Mouse (Mus musculus) left cerebral cortex, adult 18-20 months (tissue): Measurements from ENCODE around the gene Pde4dip. TPM values are rescaled to one million over a fixed set of nuclear protein-coding genes. Genes with fewer than 3 reads are reported as not detected.

Source experiments
- DNase-seq, 2 experiments: peaks; one replicate each; pipeline ENCODE4 v3.0.0; 2021 to 2022; ENCODE audit warnings: low spot score in 2 of 2, mixed read lengths in 1 of 2
- total RNA-seq, 2 experiments: library from RNA; stranded (reverse); gene quantifications; 2 replicates each; pipeline ENCODE4 v1.2.3; 2021

Pde4dip gene
- total RNA-seq, 2 experiments from 2014 or later, result 207 to 211 TPM

- DNase-seq, result no peak
These were observed 194.7 kb downstream of the Pde4dip start for GRCm38 (mm10) chr3:97693806-97694205.

- peak in 1 of 2 experiments; percentile 23 for DNase-seq
These were observed 197.0 kb downstream of the Pde4dip start for GRCm38 (mm10) chr3:97691443-97692017.

- no peak for DNase-seq
These were observed 197.9 kb downstream of the Pde4dip start for GRCm38 (mm10) chr3:97690590-97690989.

- no peak for DNase-seq
These were observed 199.2 kb downstream of the Pde4dip start for GRCm38 (mm10) chr3:97689289-97689688.

- DNase-seq, result no peak
These were observed 202.0 kb downstream of the Pde4dip start for GRCm38 (mm10) chr3:97686372-97687117.

- no peak for DNase-seq
These were observed 204.8 kb downstream of the Pde4dip start for GRCm38 (mm10) chr3:97683560-97684195.

- DNase-seq, result no peak
These were observed 205.9 kb downstream of the Pde4dip start for GRCm38 (mm10) chr3:97682576-97682975.

GRCm38 (mm10) chr3:97682159-97682502 is 206.4 kb downstream of the Pde4dip start:
- no peak for DNase-seq

- DNase-seq, result peak; percentile 74 to 76
These were observed 207.0 kb downstream of the Pde4dip start for GRCm38 (mm10) chr3:97681321-97682158.

- peak; percentile 82 to 83 for DNase-seq
These were observed 207.7 kb downstream of the Pde4dip start for GRCm38 (mm10) chr3:97680631-97681320.

- DNase-seq, result no peak
These were observed 210.1 kb downstream of the Pde4dip start for GRCm38 (mm10) chr3:97678416-97678815.

- DNase-seq, result no peak
These were observed 212.4 kb downstream of the Pde4dip start for GRCm38 (mm10) chr3:97676126-97676525.

- DNase-seq, result no peak
These were observed 213.8 kb downstream of the Pde4dip start, which contains the start of gene Gm17651 for GRCm38 (mm10) chr3:97674644-97675110. TSS of gene Gm17651 (minus strand) at chr3:97674694.

- DNase-seq, result no peak
These were observed 221.3 kb downstream of the Pde4dip start for GRCm38 (mm10) chr3:97667093-97667675.

- DNase-seq, result no peak
These were observed 222.4 kb downstream of the Pde4dip start for GRCm38 (mm10) chr3:97666154-97666553.

- DNase-seq, result no peak
These were observed 223.0 kb downstream of the Pde4dip start for GRCm38 (mm10) chr3:97665525-97665924.

GRCm38 (mm10) chr3:97661206-97661605 is 227.3 kb downstream of the Pde4dip start:
- no peak for DNase-seq

GRCm38 (mm10) chr3:97659746-97660145 is 228.8 kb downstream of the Pde4dip start:
- DNase-seq, result no peak

- DNase-seq, result peak; percentile 23 to 56
These were observed 229.9 kb downstream of the Pde4dip start for GRCm38 (mm10) chr3:97658426-97659193.
